Mouse (Mus musculus) adrenal gland (tissue): ENCODE data around the gene Pde3a.

ENCODE experiments used
- intact Hi-C: fragments of 180-260 bp; cut with DNase I; formaldehyde crosslinking; loops from one replicate; pipeline ENCODE4 v1.15.1; 2025
- long read RNA-seq, 2 experiments: library from polyadenylated mRNA; unstranded; transcript quantifications; one replicate each; pipeline ENCODE4 v2.0.0; 2020; ENCODE audit warnings: borderline replicate concordance in 1 of 2; ENCODE audit not compliant: insufficient replicate concordance in 1 of 2

The Pde3a gene
- long read RNA-seq, experiment 1, partial matches to known transcripts, result 0 of 2 reads
- long read RNA-seq, experiment 1, other reads (novel, unspliced or antisense), result 2 of 2 reads
- long read RNA-seq, experiment 2, partial matches to known transcripts, result 1 of 2 reads
- long read RNA-seq, experiment 2, other reads (novel, unspliced or antisense), result 1 of 2 reads

DNA sequence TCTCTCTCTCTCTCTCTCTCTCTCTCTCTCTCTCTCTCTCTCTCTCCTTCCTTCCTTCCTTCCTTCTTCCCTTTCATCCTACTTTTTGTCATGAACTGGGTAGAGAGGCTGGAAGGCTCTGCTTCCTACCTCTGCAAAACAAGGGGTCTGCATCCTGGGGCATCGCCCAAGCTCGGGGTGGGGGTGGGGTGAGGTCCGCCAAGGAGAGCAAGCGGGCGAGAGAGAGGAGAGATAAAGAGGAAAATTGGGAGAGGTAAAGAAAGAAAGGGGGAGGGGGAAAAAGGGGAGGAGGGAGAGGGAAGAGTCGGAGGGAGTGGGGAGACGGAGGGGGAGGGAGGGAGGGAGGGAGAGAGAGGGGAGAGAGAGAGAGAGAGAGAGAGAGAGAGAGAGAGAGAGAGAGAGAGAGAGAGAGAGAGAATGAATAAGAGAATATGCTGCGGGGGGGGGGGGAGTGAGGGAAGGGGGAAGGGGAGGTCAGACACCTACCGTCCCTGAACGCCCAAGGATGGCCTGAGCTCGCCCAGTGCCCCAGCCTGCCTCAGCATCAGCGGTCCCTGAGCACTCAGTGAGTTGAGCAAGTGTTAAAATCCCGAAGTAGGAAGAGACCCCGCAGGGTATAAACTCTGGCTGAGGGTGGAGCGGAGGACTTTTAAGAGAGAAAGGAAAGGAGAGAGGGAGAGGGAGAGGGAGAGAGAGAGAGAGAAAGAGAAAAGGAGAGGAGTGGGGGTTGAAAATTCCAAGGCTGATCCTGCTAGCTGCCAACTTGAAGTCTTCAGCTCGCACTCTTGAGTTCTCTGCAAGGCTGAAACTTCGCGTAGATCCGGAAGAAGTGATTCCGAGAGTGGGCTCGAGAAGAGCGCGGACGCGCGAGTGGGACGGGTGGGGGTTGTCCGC lies at the start of gene Pde3a:
TSS of gene Pde3a (plus strand) at position 579 of the 894 bp plus-strand sequence.
- intact Hi-C loops, result no loop called here

DNA sequence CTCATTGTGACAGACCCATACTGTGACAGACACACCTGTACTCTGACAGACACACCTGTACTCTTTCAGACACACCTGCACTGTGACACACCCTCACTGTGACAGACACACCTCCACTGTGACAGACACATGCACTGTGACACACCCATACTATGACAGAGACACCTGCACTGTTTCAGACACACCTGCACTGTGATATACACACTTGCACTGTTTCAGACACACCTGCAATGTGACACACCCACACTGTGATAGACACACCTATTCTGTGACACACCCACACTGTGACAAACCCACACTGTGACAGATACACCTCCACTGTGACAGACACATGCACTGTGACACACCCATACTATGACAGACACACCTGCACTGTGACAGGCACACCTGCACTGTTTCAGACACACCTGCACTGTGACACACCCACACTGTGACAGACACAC lies 48.9 kb upstream of the Pde3a start:
- intact Hi-C loops, result no loop called here

DNA sequence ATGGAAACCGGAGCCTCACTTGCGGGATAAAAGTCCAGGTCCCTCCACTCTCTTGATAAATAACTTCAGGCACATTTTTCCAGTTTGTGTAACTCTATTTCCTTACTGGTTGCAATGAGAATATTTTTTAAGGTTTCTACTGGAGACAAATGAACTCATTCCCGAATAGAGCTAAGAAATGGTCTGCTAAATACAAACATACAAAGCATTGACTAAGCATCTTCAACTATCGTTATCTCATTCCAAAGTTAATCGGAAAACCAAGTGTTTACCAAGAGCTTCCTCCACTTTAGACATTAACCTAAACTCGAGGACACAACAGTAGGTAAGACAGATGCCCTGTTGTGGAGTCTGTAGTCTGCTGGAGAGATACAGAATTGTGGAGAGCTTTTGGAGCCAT lies 41.5 kb upstream of the Pde3a start:
- intact Hi-C loops, result no loop called here

DNA sequence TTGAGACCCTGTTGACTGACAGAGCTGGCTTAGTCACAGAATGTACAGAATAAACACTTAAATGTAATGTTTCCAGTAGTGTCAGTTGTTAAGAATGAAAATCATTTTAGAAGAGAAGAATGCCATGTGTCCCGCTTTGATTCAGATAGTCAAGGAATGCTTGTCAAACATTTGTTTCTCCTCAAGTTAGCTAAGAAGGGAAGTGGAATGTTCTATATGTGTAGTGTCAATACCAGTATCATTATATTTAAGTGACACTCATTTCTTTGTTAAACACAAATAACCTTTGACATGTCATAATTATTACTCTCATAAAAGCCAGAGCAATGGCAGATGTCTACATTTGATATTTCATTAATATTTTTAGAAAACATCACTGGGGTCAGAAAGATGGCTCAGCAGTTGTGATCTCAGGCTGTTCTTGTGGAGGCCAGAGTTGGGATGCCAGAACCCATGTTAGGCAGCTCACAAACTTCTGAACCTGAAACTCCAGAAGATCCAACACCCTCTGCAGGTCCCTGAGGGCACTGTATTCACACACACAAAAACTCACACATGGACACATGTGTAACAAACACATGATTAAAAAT lies 40.7 kb upstream of the Pde3a start:
- intact Hi-C loops, result no loop called here

DNA sequence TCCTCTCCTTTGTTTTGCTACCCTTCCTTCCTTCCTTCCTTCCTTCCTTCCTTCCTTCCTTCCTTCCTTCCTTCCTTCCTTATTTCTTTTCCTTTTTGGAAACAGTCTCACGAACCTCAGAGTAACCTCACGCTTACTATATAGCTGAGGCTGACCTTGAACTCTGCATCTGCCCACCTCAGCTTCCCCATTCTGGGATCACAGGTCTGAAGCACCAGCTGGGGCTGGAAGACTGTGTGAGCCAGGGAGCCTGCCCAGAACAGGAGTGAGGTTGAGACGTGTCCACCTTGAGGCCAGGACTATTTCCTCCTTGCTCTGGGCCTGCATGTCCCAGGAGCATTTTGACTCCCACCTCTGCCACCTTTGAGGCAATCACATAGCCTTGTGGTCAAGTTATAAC lies 39.0 kb upstream of the Pde3a start:
- intact Hi-C loops, result no loop called here

DNA sequence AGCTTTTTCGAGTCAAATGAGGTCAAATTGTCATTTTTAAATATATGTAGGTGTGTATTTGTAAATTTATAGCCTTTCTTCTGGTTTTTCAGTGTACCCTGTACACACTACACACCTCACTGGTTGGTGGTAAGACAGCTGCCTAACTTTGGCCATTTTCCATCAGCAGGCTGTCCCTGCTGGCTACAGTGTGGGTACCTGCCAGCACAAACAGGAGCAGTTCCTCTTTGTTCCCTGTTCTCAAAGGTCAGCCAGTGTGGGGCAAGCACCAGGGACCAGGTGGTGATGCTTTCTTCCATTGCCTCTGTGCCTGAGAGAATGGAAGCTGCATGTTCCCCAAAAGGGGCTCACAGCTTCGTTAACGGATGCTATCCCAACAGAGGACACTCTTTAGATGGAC lies 28.0 kb upstream of the Pde3a start:
- intact Hi-C loops, result no loop called here

DNA sequence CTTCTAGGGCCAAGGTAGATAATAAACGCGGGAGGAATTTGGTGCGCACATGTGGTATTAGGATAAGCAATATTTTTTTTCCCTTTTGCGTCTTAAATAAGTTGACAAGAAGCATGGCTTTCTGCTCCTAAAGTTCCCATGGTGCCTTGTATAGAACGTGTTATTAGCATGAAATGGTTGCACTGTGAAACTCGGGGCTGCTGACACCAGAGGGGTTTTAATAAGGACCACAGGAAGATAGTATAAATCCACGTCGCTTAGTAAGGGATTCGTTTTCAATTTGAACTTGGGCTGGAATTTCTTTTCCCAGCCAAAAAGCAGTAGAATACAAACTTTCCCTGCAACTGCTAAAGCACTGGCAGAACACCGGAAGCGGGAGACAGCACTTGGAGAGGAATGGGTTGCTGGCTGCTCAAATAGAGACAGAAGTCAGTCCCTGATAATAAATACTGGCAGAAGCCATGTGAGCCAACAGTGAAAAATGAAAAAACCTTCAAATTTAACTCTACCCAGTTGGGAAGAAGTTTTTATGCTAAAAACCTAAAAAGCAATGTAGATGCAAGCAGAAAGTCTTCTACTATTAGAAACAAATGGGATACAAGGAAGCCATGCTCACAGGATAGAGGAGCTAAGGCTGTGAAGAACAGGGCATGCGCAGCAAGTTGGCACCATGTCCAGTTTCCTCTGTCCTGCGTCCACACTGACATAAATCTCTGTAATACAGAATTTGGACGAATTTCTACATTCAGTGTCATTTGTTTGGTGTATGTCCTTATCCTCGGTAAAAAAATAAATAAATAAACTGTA lies 22.0 kb upstream of the Pde3a start:
- intact Hi-C loops, result no loop called here

DNA sequence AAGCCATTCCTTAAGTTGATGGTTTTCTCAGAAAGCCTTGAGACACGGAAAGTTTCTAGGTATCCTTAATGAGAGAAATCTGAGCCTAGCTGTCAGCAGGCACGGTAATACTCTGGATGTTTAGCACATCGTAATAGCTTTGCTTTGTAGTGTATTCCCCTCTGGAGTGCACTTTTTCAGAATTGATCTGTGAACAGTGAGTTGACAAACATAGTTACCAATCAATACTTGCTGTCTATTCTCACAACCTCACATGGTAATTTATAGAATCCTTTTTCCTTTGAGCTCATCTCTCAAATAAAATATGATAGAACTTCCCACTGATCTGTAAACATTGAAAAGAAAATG lies 21.4 kb upstream of the Pde3a start:
- intact Hi-C loops, result no loop called here

DNA sequence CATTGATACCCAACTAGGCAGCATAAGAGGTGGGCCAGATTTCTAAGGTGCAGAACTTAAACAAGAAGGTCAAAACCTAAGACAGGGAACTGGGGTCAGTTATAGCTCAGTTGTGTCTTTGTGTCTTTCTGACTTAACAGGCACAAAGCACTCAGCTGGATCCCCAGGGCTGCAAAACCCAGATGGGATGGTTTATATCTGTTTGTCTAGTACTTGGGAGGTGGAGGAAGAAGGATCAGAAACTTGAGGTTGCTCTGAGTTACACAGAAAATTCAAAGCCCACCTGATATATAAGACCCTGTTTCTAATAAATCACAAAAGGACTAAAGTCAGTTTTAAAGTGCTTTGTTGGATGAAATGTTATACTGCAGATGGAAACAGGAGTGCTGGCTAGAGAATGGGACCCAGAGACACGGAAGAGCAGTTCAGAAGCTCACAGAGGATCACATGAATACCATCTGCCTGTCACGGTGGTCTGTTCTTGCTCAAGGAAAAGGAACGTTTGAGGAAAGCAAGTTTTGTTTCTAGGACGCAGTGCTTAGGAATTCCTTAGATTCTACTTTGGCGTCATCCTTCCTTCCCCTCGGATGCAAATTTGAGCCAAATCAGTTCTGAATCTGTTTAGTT lies 16.2 kb upstream of the Pde3a start:
- intact Hi-C loops, result no loop called here

DNA sequence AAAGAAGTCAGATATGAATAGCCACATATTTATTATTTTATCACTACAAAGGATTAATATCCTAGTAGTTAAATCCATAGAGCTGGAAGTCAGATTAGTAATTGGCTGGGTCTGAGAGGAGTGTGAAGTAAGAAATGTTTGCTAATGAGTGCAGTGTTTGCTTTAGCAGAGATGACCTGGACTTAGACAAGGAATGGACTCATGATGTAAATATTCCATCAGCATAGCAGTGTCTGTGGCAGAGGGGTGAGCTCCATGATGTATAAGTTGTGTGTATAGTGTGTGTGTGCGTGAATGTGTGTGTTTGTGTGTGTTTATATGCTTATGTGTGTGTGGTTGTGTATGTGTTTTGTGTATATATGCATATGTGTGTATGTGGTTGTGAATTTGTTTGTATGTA lies 7.3 kb upstream of the Pde3a start:
- intact Hi-C loops, result no loop called here

DNA sequence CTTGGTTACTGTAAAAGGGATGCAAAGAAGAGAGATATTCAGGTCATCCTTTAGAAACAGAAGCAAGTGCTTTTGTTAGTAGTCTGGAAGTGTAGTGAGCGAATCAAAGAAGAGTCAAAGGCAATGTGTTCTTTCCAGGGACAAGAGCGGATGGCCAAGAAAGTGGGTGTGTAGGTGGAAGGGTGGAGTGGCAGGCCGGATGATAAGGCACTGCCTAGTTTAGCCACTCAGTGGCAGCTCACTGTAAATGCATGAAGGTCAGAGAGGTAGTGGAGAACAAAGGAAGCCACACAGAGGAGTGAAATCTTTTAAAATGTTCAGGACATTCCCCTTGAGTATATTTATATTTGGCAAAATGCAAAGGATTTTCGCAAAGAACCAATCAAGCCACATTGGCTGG lies 4.0 kb upstream of the Pde3a start:
- intact Hi-C loops, result no loop called here

DNA sequence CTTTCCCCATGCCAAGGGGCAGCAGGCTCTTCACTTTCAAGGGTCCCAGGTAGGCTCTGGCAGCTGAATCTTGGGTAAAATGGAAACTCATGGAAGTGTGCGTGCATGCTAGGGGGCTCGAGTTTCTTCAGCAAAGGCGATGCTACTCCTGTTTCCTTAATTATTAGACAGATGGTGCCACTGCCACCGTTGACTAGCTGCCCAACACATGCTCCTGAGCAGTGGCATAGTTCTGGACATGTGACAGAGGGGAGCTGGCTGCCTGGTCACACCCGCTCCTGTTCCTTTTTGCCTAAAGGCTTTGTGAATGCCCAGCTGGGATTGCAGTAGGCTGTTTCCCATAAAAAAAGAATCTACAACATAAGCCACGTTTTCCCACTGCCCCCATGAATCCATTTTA lies 2.7 kb upstream of the Pde3a start:
- intact Hi-C loops, result no loop called here

DNA sequence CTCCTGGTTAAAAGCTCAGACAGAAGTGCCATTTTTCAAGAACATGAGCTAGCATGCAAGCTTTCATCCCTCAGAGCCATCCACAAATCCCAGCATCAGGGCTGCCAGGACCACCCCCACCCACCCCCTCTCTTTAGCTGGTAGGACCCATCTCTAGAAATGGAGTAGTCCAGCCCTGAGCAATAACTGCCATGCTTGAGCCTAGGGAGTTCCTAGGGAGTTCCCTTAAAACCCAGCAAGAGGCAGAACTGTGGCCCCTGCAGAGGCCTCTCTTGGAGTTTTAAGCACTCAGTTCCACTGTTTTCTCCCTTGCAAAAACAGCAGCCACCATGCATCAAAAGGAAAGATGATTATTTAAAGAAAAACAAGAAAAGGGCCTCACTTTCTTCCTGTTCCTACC lies 988 bp upstream of the Pde3a start:
- intact Hi-C loops, result no loop called here

DNA sequence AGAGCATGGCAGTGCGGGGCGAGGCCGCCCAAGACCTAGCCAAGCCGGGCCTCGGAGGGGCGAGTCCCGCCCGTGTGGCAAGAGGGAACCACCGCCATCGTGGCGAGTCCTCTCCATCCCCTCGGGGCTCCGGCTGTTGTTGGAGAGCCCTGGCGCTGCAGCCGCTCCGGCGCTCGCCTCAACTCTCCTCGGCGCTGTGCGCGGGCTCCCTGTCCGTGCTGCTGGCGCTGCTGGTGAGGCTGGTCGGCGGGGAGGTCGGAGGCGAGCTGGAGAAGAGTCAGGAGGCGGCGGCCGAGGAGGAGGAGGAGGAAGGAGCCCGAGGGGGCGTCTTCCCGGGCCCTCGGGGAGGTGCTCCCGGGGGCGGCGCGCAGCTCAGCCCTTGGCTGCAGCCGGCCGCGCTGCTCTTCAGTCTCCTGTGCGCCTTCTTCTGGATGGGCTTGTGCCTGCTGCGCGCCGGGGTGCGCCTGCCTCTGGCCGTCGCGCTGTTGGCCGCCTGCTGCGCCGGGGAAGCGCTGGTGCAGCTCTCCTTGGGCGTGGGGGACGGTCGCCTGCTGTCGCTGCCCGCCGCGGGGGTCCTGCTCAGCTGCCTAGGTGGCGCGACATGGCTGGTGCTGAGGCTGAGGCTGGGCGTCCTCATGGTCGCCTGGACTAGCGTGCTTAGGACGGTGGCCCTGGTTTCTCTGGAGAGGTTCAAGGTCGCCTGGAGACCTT lies 671 bp downstream of the Pde3a start:
- intact Hi-C loops, result no loop called here

DNA sequence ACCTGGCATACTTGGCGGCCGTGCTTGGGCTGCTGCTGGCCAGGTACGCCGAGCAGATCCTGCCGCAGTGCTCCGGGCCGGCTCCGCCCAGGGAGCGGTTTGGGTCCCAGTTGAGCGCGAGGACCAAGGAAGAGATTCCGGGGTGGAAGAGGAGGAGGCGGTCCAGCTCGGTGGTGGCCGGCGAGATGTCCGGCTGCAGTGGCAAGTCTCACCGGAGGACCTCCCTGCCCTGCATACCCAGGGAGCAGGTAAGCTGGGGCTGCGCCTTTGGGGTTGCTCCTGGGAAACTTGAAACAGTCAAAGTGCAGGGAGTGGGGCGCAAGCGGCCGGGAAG lies 1.2 kb downstream of the Pde3a start:
- intact Hi-C loops, result no loop called here

DNA sequence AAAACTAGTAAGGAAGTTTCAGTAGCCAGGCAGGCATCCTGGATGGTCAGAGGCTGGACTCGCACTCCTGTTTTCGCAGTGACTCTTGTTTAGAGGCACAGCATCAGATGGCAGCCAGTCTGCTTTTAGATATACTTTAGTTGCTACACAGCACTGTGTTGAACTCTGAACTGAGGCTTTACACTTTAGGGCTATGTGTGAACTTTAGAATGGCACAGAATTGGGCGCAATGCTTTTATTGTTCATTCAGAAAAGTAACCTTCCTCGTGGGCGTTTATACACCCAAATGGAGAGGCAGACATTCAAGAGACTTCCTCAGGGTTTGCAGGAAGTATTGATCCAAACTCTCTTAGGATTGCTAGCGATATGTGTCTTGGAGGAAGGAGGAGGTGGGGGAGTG lies 1.9 kb downstream of the Pde3a start:
- intact Hi-C loops, result no loop called here

DNA sequence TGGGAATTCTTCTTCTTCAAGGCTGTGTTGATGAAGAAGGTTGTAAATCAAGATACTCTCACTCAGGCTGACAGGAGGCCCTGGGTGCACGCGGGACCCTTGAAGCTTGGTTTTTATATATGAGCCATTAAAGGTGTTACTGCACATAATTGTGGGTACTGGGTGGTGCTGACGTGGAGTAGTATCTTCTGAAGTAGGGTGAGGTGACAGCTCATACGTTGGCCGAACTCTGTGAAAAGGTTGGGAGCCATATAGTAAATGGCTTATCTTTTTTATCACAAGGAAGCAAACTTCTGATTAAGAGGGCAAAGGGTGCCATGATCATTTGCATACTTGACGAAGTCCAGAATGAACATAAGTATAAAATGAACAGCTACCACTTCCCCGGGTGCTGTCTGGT lies 3.5 kb downstream of the Pde3a start:
- intact Hi-C loops, result no loop called here

DNA sequence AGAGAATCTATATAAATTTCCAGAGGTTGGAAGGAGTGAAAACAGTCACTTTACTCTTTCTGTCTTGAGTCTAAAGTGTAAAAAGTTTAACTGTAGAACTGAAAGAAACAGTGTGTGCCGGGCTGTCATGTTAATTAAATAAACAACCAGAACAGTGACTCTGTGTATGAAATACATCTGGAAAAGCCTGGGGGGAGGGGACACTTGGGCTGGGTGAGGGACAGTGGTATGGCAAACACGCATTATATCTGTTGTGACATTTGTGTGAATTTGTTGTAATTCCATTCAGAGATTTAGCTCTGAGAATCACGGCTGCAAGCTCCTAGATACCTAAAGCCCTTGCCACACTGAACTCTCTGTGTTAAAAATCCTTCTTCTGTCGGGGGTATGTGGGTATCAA lies 5.9 kb downstream of the Pde3a start:
- intact Hi-C loops, result no loop called here

DNA sequence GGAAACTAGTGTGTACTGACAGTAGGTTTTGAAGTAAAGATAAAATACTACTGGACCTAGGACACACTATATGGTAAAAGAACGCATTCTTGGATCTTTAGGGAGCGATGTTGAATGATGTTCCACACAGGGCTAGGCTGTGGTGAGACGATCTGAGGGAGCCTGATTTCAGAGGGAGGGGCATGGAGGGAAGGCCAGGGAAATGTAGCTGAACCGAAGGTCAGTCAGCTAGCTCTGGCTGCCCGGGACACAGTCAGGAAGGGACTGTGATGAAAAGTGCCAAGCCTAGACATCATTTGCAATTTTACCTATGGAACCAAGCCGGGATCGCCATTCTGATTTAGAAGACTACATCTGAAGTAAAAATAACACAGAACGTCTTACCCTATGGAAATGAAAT lies 7.8 kb downstream of the Pde3a start:
- intact Hi-C loops, result no loop called here

DNA sequence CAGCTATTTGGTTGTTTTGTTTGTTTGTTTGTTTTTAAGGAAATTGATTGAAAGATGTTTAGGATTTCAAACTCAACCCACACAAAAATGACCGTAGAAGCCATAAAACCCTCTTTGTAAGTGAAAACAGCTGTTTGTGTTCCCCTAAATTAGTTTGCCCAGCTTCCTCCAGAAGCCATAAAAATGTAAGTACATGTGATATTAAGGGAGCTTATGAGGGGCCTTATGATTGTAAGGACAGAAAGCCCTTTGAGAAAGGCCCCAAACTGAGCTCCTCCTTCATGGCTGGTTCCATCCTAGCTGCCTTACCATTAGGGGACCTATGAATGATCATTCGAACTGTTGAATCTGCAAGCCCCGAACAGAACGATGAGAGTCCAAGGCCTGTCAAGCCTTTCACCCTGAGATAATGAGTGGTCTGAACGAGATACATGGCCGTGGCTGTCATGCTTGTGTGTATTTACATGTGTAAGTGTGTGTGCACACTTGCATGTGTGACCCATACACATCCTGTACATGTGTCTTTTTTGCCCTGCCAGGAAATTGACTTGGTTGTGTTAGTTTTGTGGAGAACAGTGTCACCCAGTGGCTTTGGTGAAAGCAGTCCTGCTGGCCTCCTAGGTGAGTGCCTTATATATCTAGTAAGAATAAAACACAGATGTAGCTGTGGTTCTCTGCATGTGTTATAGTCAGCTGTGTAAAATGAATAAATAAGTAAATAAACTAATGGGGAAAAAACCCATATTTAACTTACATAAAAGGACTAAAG lies 8.5 kb downstream of the Pde3a start:
- intact Hi-C loops, result no loop called here
